Mouse (Mus musculus) neural tube, embryonic 15.5 days (tissue): Measurements from ENCODE around the gene Hemgn. TPM values are rescaled to one million over a fixed set of nuclear protein-coding genes. Genes with fewer than 3 reads are reported as not detected.

Experiments used
- ATAC-seq: fragments of 200-750 bp; cut with Nextera tagmentation; 2 replicates; pipeline ENCODE4 v1.8.0; 2017; ENCODE audit warnings: mild to moderate bottlenecking, moderate TSS enrichment, moderate library complexity; ENCODE audit not compliant: low FRiP score
- H3K27ac ChIP-seq: fragments of 300-500 bp; sonication (generic); replicated peaks from 2 replicates; pipeline ENCODE4 v1.5.1; 2015; ENCODE audit warnings: mild to moderate bottlenecking, inconsistent platforms
- H3K27me3 ChIP-seq: fragments of 300-500 bp; sonication (generic); replicated peaks from 2 replicates; pipeline ENCODE4 v1.6.1; 2015; ENCODE audit warnings: inconsistent platforms
- H3K36me3 ChIP-seq: fragments of 300-500 bp; sonication (generic); 2 replicates; pipeline ENCODE4 v1.6.1; 2015; ENCODE audit warnings: inconsistent platforms
- H3K4me1 ChIP-seq: fragments of 300-500 bp; sonication (generic); 2 replicates; pipeline ENCODE4 v1.6.1; 2015; ENCODE audit warnings: inconsistent platforms
- H3K4me2 ChIP-seq: fragments of 300-500 bp; sonication (generic); 2 replicates; pipeline ENCODE4 v1.6.1; 2015; ENCODE audit warnings: inconsistent platforms, mild to moderate bottlenecking, moderate library complexity
- H3K4me3 ChIP-seq: fragments of 300-500 bp; sonication (generic); replicated peaks from 2 replicates; pipeline ENCODE4 v1.5.1; 2015; ENCODE audit warnings: mild to moderate bottlenecking, inconsistent platforms
- H3K9ac ChIP-seq: fragments of 300-500 bp; sonication (generic); replicated peaks from 2 replicates; pipeline ENCODE4 v1.6.1; 2015; ENCODE audit warnings: mild to moderate bottlenecking, inconsistent platforms
- H3K9me3 ChIP-seq: fragments of 300-500 bp; sonication (generic); replicated peaks from 2 replicates; pipeline ENCODE4 v1.6.1; 2016; ENCODE audit warnings: inconsistent platforms
- WGBS: fragments of 180-500 bp; shearing (Covaris S2); methylation state at CpG from one replicate; pipeline ENCODE4 v1.1.7; 2015; ENCODE audit warnings: mixed read lengths; 5-methylcytosine and 5-hydroxymethylcytosine counted together
- polyA plus RNA-seq: library from polyadenylated mRNA; unstranded; fragments of >200 nt; fragmentation: Nextera tagmentation; extraction: Ambion mirVana; gene quantifications from 2 replicates; pipeline ENCODE4 v1.2.1, GENCODE M21; 2015

The Hemgn gene
- polyA plus RNA-seq, 1 experiment from 2014 or later: 0.24 TPM

DNA sequence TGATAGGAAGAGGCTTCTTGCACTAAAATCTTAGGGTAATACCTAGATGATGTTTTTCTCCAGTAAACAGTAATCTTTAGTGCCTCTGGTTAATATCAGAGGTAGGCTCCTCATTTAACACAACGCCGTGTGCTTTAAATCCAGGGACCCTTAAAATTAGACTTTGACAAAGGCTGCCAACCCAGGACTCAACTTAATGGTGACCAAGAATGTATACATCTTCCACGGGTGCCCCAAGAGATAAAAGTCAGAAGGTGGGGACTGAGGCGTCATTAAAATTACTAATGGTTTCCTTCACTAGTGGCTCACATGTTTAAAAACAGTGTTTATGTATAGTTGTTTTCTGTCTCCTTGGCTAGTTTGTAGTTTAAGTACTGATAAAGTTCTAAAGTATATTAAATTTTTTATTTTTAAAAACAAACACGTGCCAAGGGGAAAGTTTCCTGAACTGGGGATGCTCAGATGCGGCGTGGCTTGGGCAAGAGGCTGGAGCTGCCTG lies 36.8 kb upstream of the Hemgn start:
- no peaks in the 10 kb centered on the region for H3K36me3 ChIP-seq
- no peaks in the 10 kb centered on the region for H3K9me3 ChIP-seq
- peaks cover 35% of the 10 kb centered on the region for H3K4me1 ChIP-seq
- ATAC-seq: no peak
- peak overlapping the region; percentile 99 for H3K27ac ChIP-seq
- H3K4me2 ChIP-seq: peak overlapping the region; percentile 97
- H3K27me3 ChIP-seq: no peaks in the 10 kb centered on the region
- peak overlapping the region; percentile 93 for H3K9ac ChIP-seq
- WGBS: 20% methylated on average over 7 of the region's 7 CpGs
- peak overlapping the region; percentile 92 for H3K4me3 ChIP-seq

DNA sequence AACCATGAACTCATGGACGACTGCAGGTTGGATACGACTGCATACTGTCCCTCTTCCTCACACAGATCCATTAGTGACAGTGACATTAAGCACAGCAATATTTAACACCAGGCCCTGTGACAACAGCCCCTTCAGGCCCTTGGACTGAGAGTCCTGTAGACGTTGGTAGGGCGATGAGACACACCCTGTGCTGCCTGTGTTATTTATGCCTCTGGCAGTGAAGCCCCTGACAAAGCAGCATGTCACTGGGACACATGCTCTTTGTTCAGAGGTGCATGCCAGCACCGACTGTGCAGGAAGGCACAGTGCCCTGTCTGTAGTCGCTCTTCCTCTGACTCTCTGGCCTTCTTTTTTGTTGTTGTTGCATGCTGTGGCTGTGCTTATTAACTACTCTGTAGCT lies 35.6 kb upstream of the Hemgn start:
- Histone ChIP-seq H3K9me3 (no peaks in the 10 kb centered on the region), H3K27me3 (no peaks in the 10 kb centered on the region), H3K36me3 (no peaks in the 10 kb centered on the region), H3K4me2 (no peak overlapping the region), H3K9ac (no peak overlapping the region), H3K4me3 (no peak overlapping the region), H3K4me1 (peaks cover 28% of the 10 kb centered on the region), H3K27ac (no peak overlapping the region)
- WGBS: 18% methylated on average over 6 of the region's 6 CpGs
- no peak for ATAC-seq

DNA sequence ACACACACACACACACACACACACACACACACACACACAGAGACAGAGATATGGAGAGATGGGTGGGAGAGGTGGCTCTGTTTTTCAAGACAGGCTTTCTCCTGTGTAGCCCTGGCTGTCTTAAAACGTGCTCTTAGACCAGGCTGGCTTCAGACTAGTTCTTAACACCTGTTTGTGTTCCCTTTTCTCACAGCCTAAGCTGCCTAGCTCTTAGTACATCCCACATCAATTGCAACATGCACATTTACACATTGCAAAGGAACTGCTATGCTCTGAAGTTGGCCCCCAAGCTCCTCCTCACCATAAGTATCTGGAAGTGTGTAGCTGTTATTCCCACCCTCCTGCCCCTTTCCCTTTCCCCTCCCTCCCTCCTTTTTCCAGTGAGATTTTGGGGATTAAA lies 34.2 kb upstream of the Hemgn start:
- no peak overlapping the region for H3K4me2 ChIP-seq
- H3K4me1 ChIP-seq: peaks cover 14% of the 10 kb centered on the region
- no peaks in the 10 kb centered on the region for H3K27me3 ChIP-seq
- H3K27ac ChIP-seq: no peak overlapping the region
- H3K4me3 ChIP-seq: no peak overlapping the region
- no peak overlapping the region for H3K9ac ChIP-seq
- 56% methylated on average over 1 of the region's 1 CpGs for WGBS
- H3K36me3 ChIP-seq: no peaks in the 10 kb centered on the region
- no peak for ATAC-seq
- H3K9me3 ChIP-seq: no peaks in the 10 kb centered on the region

DNA sequence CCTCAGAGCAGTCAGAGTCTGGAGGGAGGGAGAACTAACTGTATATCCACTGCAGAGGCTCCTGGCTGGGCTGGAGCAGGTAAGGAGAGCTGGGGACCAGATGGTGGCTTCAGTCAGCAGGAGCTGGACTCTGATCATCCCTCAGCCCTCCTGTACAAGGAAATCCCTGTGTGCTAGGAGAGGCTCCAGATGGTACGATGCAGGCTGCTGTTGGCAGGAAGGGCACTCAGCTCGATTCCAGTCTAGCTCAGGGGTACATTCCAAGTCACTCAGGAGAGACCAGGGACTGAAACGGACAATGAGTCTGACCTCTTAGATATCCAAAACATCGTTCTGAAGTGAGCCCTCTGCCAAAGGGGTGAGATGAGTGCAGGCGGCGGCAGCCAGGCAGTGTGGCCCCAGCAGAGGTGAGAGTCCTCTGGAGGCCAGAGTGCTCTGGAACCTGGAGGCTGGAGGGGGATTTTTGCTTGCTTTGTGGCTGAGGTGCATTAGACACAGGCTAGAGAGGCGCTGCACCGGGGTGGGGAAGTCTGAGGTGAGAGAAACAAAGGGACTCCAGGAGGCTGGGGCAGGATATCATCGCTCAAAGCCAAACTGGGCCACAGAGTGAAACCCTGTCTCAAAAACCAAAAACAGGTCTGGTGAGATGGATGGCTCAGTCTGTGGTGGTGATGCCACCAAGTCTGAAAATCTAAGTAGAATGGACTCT lies 32.1 kb upstream of the Hemgn start:
- no peak for ATAC-seq
- Histone ChIP-seq H3K36me3 (no peaks in the 10 kb centered on the region), H3K4me3 (no peak overlapping the region), H3K27ac (no peak overlapping the region), H3K27me3 (no peaks in the 10 kb centered on the region), H3K4me1 (peaks cover 10% of the 10 kb centered on the region), H3K9ac (no peak overlapping the region), H3K4me2 (no peak overlapping the region), H3K9me3 (no peaks in the 10 kb centered on the region)
- WGBS: 64% methylated on average over 9 of the region's 9 CpGs

DNA sequence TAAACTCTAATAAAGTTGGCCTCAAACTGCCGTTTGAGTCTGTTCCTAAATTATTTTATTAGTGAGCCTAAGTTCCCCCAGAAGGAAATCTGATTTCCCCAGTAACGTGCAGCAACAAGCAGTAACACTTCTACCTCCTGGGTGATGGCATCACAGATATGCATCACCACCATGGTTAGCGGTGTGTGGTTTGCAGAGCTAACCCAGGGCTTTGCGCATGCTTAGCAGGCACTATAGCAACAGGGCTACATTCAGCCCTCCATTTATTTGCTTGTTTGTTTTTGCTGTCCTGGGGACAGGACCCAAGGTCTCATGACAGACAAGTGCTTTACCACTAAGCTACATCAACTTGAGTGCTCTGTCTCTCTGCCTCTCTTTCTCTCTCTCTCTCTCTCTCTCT lies 29.2 kb upstream of the Hemgn start:
- H3K4me1 ChIP-seq: no peaks in the 10 kb centered on the region
- no peak for ATAC-seq
- no peaks in the 10 kb centered on the region for H3K9me3 ChIP-seq
- H3K27ac ChIP-seq: no peak overlapping the region
- H3K27me3 ChIP-seq: no peaks in the 10 kb centered on the region
- WGBS: 62% methylated on average over 4 of the region's 4 CpGs
- H3K4me2 ChIP-seq: no peak overlapping the region
- no peaks in the 10 kb centered on the region for H3K36me3 ChIP-seq
- H3K4me3 ChIP-seq: no peak overlapping the region
- H3K9ac ChIP-seq: no peak overlapping the region

DNA sequence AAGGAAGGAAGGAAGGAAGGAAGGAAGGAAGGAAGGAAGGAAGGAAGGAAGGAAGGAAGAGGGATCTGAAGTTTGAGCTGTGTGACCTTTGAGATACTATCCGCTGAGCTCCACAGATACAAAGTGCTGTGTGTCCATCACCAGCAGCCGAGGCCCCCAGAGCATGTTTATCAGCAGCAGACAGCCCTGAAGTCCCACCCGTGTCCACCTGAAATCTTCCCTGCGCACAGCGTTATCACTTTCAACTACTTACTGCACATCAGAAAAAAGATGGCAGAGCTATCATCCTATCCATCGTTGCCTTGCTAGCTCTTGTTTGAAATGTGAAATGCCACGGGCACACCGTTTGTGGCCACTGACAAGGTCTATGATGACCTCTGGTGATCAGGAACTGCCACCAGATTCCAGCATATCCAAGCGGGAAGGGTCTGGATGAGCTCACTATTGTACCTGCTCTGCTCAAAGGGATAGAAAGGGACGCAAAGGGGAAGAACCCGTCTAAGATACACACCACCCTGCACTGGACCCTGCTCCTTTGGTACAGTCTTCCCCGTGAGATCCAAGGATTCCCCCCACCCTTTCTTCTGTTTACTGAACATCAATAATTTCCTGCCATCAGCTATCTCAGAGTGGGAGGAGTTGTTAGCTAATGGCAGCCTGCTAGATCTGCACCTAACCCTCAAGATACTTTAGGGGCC lies 19.2 kb upstream of the Hemgn start:
- Histone ChIP-seq H3K9ac (no peak overlapping the region), H3K36me3 (no peaks in the 10 kb centered on the region), H3K27me3 (no peaks in the 10 kb centered on the region), H3K27ac (no peak overlapping the region), H3K4me1 (no peaks in the 10 kb centered on the region), H3K4me3 (no peak overlapping the region), H3K4me2 (no peak overlapping the region), H3K9me3 (no peaks in the 10 kb centered on the region)
- WGBS: 90% methylated on average over 12 of the region's 12 CpGs
- no peak for ATAC-seq

DNA sequence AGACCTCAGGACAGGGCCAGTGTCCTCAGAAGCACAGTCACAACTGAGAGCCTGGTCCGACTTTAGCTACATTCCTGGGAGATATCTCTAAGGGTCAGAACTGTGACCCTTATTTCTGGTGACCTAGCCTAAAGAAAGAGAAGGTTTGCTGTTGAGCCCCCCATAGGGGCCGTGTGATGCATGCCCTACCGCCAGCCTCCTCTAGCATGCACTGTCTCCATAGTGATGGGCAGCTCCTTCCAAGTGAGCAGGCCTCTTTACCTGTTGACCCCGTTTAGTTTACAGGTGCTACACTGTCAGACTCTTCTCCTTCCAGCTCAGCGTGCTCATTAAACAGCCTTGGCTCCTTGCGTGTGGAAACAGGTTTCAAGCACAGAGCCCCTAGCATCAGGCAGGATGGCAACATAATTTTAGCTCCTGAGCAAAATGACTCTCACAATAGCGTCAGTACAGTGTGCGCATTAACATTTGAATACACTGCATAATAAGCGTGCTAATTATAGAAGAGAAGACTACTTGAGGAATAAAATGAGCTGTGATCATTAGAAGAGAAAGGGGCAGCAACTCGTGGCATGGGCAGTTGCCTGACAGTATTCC lies 15.7 kb upstream of the Hemgn start:
- Histone ChIP-seq H3K4me2 (no peak overlapping the region), H3K4me3 (no peak overlapping the region), H3K9ac (no peak overlapping the region), H3K27me3 (no peaks in the 10 kb centered on the region), H3K9me3 (no peaks in the 10 kb centered on the region), H3K4me1 (no peaks in the 10 kb centered on the region), H3K36me3 (no peaks in the 10 kb centered on the region), H3K27ac (no peak overlapping the region)
- WGBS: 39% methylated on average over 10 of the region's 10 CpGs
- ATAC-seq: no peak

DNA sequence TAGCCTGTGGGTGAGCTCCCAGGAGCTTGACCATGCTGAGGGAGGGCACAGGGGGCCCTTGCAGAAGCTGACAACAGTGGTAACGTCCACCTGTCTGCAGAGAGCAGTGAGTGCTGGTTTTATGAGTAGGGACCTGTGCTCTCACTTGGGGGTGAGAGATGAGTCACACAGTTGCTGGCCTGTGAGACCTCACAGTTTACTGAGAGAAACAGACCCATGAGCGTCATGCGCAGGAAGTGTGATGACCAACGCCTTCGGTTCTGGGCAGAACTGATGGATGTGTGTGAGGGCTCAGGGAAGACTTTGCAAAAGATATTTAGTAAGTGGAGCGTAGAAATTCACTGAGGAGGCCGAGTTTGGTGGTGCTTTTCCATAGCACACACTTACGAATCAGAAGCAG lies 9.3 kb upstream of the Hemgn start:
- WGBS: 84% methylated on average over 8 of the region's 8 CpGs
- Histone ChIP-seq H3K4me3 (no peak overlapping the region), H3K27me3 (no peaks in the 10 kb centered on the region), H3K9me3 (no peaks in the 10 kb centered on the region), H3K27ac (no peak overlapping the region), H3K4me2 (no peak overlapping the region), H3K4me1 (no peaks in the 10 kb centered on the region), H3K36me3 (no peaks in the 10 kb centered on the region), H3K9ac (no peak overlapping the region)
- ATAC-seq: no peak

DNA sequence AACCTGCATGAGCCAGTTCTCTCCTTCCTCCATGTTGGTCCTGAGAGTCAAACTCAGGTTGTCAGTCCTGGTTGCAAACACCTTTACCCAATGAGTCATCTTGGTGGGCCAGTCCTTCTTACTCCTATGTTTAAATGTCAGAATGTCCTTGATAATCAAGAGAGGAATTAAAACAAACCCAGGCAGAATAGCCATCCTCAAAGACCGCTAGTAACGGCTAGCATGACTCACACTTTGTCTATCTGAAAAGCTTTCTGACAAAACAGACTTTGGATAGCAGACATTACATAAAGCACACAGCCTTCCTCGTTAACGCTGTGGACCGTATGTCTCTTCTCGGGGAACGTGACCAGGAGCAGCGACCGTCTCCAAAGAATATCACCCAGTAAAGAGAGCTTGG lies 5.5 kb upstream of the Hemgn start:
- no peaks in the 10 kb centered on the region for H3K4me1 ChIP-seq
- no peaks in the 10 kb centered on the region for H3K36me3 ChIP-seq
- H3K9me3 ChIP-seq: no peaks in the 10 kb centered on the region
- ATAC-seq: no peak
- no peak overlapping the region for H3K4me3 ChIP-seq
- no peak overlapping the region for H3K9ac ChIP-seq
- H3K27me3 ChIP-seq: no peaks in the 10 kb centered on the region
- 87% methylated on average over 9 of the region's 9 CpGs for WGBS
- no peak overlapping the region for H3K27ac ChIP-seq
- no peak overlapping the region for H3K4me2 ChIP-seq

DNA sequence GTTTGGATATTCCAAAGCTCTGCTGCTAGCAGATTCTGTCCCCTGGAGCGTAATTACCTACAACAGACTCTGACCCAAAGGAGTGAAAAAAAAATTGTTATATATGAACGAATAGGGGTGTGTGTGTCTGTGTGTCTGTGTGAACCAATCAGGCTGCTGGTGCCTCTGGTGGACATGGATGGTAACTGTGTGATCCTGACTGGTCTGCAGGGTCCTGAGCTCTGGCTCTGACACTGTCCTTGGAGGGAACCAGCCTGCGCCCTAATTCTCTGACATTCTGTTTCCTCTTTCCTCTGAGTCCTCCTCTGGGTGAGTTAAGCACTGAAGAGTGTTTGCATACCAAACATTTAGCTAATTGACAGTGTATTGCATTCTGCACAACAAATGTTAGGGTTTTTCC lies 4.2 kb upstream of the Hemgn start:
- no peak overlapping the region for H3K4me3 ChIP-seq
- H3K36me3 ChIP-seq: no peaks in the 10 kb centered on the region
- H3K9me3 ChIP-seq: no peaks in the 10 kb centered on the region
- ATAC-seq: no peak
- no peaks in the 10 kb centered on the region for H3K4me1 ChIP-seq
- H3K27ac ChIP-seq: no peak overlapping the region
- no peaks in the 10 kb centered on the region for H3K27me3 ChIP-seq
- H3K9ac ChIP-seq: no peak overlapping the region
- no peak overlapping the region for H3K4me2 ChIP-seq
- WGBS: 74% methylated on average over 3 of the region's 3 CpGs

DNA sequence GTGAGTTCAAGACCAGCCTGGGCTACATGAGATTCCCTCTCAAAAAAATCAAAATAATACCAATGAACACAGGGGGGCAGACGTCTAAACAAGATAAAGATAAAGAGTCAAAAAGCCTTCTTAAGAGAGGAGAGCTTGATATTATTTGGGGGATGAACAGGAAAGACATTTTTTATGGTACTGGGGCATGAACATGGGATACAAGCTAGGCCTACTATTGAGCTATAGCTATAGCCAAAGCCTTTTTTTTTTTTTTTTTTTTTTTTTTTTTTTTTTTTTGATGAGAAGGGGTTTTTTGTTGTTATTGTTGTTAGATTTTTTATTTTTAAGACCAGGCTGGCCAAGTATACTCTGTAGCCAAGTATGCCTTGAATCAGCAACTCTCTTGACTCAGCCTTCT lies 1.2 kb downstream of the Hemgn start:
- ATAC-seq: no peak
- Histone ChIP-seq H3K4me3 (no peak overlapping the region), H3K36me3 (no peaks in the 10 kb centered on the region), H3K9ac (no peak overlapping the region), H3K4me2 (no peak overlapping the region), H3K27me3 (no peaks in the 10 kb centered on the region), H3K9me3 (no peaks in the 10 kb centered on the region), H3K27ac (no peak overlapping the region), H3K4me1 (no peaks in the 10 kb centered on the region)
- WGBS: 76% methylated on average over 1 of the region's 1 CpGs

DNA sequence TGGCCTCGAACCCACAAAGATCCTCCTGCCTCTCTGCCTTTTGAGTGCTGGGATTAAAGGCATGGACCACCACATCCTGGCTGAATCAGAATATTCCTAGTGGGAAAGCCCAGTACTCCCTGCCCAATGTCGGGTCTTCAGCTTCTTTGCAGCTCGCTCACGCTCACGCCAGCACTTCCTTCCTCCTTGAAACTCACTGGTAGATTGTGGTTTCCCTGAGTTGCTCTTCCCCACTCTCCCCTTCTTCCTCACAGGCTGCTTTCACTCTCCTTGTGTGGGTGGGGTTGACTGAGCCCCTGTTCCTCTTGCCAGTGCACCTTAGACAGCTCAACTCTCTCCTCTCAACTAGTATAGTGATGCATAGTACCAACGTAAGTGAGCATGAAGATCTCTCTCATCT lies 1.8 kb downstream of the Hemgn start:
- H3K4me3 ChIP-seq: no peak overlapping the region
- H3K9me3 ChIP-seq: no peaks in the 10 kb centered on the region
- no peaks in the 10 kb centered on the region for H3K36me3 ChIP-seq
- H3K27me3 ChIP-seq: no peaks in the 10 kb centered on the region
- H3K27ac ChIP-seq: no peak overlapping the region
- ATAC-seq: no peak
- H3K9ac ChIP-seq: no peak overlapping the region
- H3K4me1 ChIP-seq: no peaks in the 10 kb centered on the region
- H3K4me2 ChIP-seq: no peak overlapping the region
- 82% methylated on average over 6 of the region's 6 CpGs for WGBS
